Mouse (Mus musculus) brain, embryonic 14.5 days (tissue): Measurements from ENCODE around the gene Sgpp2.

Experiments
- CTCF ChIP-seq: fragments of 200-500 bp; IDR thresholded peaks from 2 replicates; pipeline ENCODE4 v1.5.1; 2012; ENCODE audit warnings: inconsistent platforms, mild to moderate bottlenecking, moderate library complexity, borderline replicate concordance; ENCODE audit not compliant: insufficient read depth, insufficient read length; ENCODE audit errors: extremely low read depth
- POLR2A ChIP-seq: fragments of 200-500 bp; IDR thresholded peaks from 2 replicates; pipeline ENCODE4 v1.6.1; 2012; ENCODE audit warnings: mild to moderate bottlenecking, inconsistent platforms, borderline replicate concordance; ENCODE audit not compliant: poor library complexity, insufficient read depth, insufficient read length, severe bottlenecking; ENCODE audit errors: extremely low read depth

- TF ChIP-seq CTCF: no peak
- TF ChIP-seq POLR2A: no peak
These were observed 865 bp upstream of the Sgpp2 start for GRCm38 (mm10) chr1:78309280-78309679.
